Mouse (Mus musculus): ENCODE data around the gene Slc44a2. TPM values are rescaled to one million over a fixed set of nuclear protein-coding genes. Genes with fewer than 3 reads are reported as not detected.
"Not testable (repeated sequence)": the region's sequence is repeated elsewhere in the genome, so short reads cannot be mapped to it uniquely, and the experiment has no call there.

The Slc44a2 gene
- total RNA-seq, 2 experiments from 2014 or later: 50.8 to 54.6 TPM

GRCm38 (mm10) chr9:21292271-21292670 is 28.2 kb upstream of the Slc44a2 start:
- no peak for DNase-seq (ENCODE audit: extremely low spot score in 1 of 2, low spot score in 1 of 2)

- DNase-seq (ENCODE audit: extremely low spot score in 1 of 2, low spot score in 1 of 2): no peak
Measured at GRCm38 (mm10) chr9:21299014-21299413, 21.5 kb upstream of the Slc44a2 start.

- no peak for DNase-seq (ENCODE audit: extremely low spot score in 1 of 2, low spot score in 1 of 2)
Measured at GRCm38 (mm10) chr9:21305065-21305464, 15.4 kb upstream of the Slc44a2 start.

- no peak for DNase-seq (ENCODE audit: extremely low spot score in 1 of 2, low spot score in 1 of 2)
Measured at GRCm38 (mm10) chr9:21309150-21309741, 11.3 kb upstream of the Slc44a2 start.

- no peak for DNase-seq (ENCODE audit: extremely low spot score in 1 of 2, low spot score in 1 of 2)
Measured at GRCm38 (mm10) chr9:21311695-21312094, 8.8 kb upstream of the Slc44a2 start.

GRCm38 (mm10) chr9:21312134-21312533 is 8.4 kb upstream of the Slc44a2 start, which contains the start of gene Ap1m2:
Ap1m2 (minus strand) TSS chr9:21312337.
- DNase-seq (ENCODE audit: extremely low spot score in 1 of 2, low spot score in 1 of 2): no peak

- DNase-seq (ENCODE audit: extremely low spot score in 1 of 2, low spot score in 1 of 2): peak; percentile 71 to 94
Measured at GRCm38 (mm10) chr9:21313394-21313793, 7.1 kb upstream of the Slc44a2 start.

- DNase-seq (ENCODE audit: extremely low spot score in 1 of 2, low spot score in 1 of 2): no peak
Measured at GRCm38 (mm10) chr9:21314367-21315140, 5.9 kb upstream of the Slc44a2 start.

GRCm38 (mm10) chr9:21315421-21315820 is 5.1 kb upstream of the Slc44a2 start:
- DNase-seq (ENCODE audit: extremely low spot score in 1 of 2, low spot score in 1 of 2): no peak

- no peak for DNase-seq (ENCODE audit: extremely low spot score in 1 of 2, low spot score in 1 of 2)
Measured at GRCm38 (mm10) chr9:21316696-21317095, 3.8 kb upstream of the Slc44a2 start.

- DNase-seq (ENCODE audit: extremely low spot score in 1 of 2, low spot score in 1 of 2): no peak
Measured at GRCm38 (mm10) chr9:21318792-21319191, 1.7 kb upstream of the Slc44a2 start.

GRCm38 (mm10) chr9:21319503-21319902 is 995 bp upstream of the Slc44a2 start:
- DNase-seq (ENCODE audit: extremely low spot score in 1 of 2, low spot score in 1 of 2): no peak

- DNase-seq (ENCODE audit: extremely low spot score in 1 of 2, low spot score in 1 of 2): no peak
Measured at GRCm38 (mm10) chr9:21320280-21320618, 249 bp upstream of the Slc44a2 start.

GRCm38 (mm10) chr9:21321513-21321835 is 976 bp downstream of the Slc44a2 start:
- DNase-seq (ENCODE audit: extremely low spot score in 1 of 2, low spot score in 1 of 2): no peak

GRCm38 (mm10) chr9:21322211-21322916 is 1.9 kb downstream of the Slc44a2 start:
- no peak for DNase-seq (ENCODE audit: extremely low spot score in 1 of 2, low spot score in 1 of 2)

- not testable (repeated sequence) for DNase-seq (ENCODE audit: extremely low spot score in 1 of 2, low spot score in 1 of 2)
Measured at GRCm38 (mm10) chr9:21322917-21323297, 2.4 kb downstream of the Slc44a2 start.

- DNase-seq (ENCODE audit: extremely low spot score in 1 of 2, low spot score in 1 of 2): no peak
Measured at GRCm38 (mm10) chr9:21324269-21324668, 3.8 kb downstream of the Slc44a2 start.

GRCm38 (mm10) chr9:21327569-21327968 is 7.1 kb downstream of the Slc44a2 start:
- no peak for DNase-seq (ENCODE audit: extremely low spot score in 1 of 2, low spot score in 1 of 2)

- DNase-seq (ENCODE audit: extremely low spot score in 1 of 2, low spot score in 1 of 2): no peak
Measured at GRCm38 (mm10) chr9:21328041-21328440, 7.5 kb downstream of the Slc44a2 start.

- DNase-seq (ENCODE audit: extremely low spot score in 1 of 2, low spot score in 1 of 2): no peak
Measured at GRCm38 (mm10) chr9:21329041-21329440, 8.5 kb downstream of the Slc44a2 start.

GRCm38 (mm10) chr9:21329699-21330289 is 9.3 kb downstream of the Slc44a2 start:
- DNase-seq (ENCODE audit: extremely low spot score in 1 of 2, low spot score in 1 of 2): no peak

Data from layer of hippocampus, postnatal 25 days (tissue).